Mouse (Mus musculus) liver, embryonic 14.5 days (tissue): ENCODE data around the gene Cd200r4.

Experiments
- CTCF ChIP-seq: IDR thresholded peaks from 2 replicates; pipeline ENCODE4 v1.5.1; 2016; ENCODE audit warnings: antibody characterized with exemption, low read depth, control low read depth
- EP300 ChIP-seq: IDR thresholded peaks from 2 replicates; pipeline ENCODE4 v1.6.1; 2016; ENCODE audit warnings: antibody characterized with exemption, low read depth

- TF ChIP-seq CTCF = peak; percentile 5; the same call in 1 of the 2 replicates
- no peak for TF ChIP-seq EP300
Observed at GRCm38 (mm10) chr16:44761811-44762210, 49.7 kb upstream of the Cd200r4 start.
